Mouse (Mus musculus) ES-E14 (cell line): Measurements from ENCODE around the gene Gm1604a. TPM values are rescaled to one million over a fixed set of nuclear protein-coding genes. Genes with fewer than 3 reads are reported as not detected.
"Not testable (repeated sequence)": the region's sequence is repeated elsewhere in the genome, so short reads cannot be mapped to it uniquely, and the experiment has no call there.

Experiments used
- DNase-seq: peaks from one replicate; pipeline ENCODE4 v3.0.0-alpha.2; 2013; ENCODE audit warnings: low read depth, low spot score
- H3K27ac ChIP-seq: 2 replicates; pipeline ENCODE4 v1.5.1; 2012; ENCODE audit warnings: low read depth, mild to moderate bottlenecking, low read length, moderate library complexity, mixed read lengths; ENCODE audit not compliant: poor library complexity, insufficient read depth, severe bottlenecking
- H3K36me3 ChIP-seq: 2 replicates; pipeline ENCODE4 v1.6.1; 2012; ENCODE audit warnings: mild to moderate bottlenecking, low read length, moderate library complexity, mixed read lengths; ENCODE audit not compliant: control insufficient read depth, poor library complexity, insufficient read depth, severe bottlenecking
- H3K4me1 ChIP-seq, 2 experiments: fragments of 150-350 bp in 1 of 2; sonication (generic) in 1 of 2; 2 replicates each; pipeline ENCODE4 v1.6.1; 2012; ENCODE audit warnings: low read length in 2 of 2, mild to moderate bottlenecking in 1 of 2, mixed read lengths in 1 of 2; ENCODE audit not compliant: control insufficient read depth in 2 of 2, insufficient read depth in 2 of 2, poor library complexity in 1 of 2
- H3K4me3 ChIP-seq, 2 experiments: fragments of 150-350 bp in 1 of 2; sonication (generic) in 1 of 2; 2 replicates each; pipeline ENCODE4 v1.5.1; 2012; ENCODE audit warnings: low read length in 2 of 2, low read depth in 1 of 2, mild to moderate bottlenecking in 1 of 2, mixed read lengths in 1 of 2; ENCODE audit not compliant: insufficient read depth in 1 of 2, poor library complexity in 1 of 2, severe bottlenecking in 1 of 2
- H3K9ac ChIP-seq: 2 replicates; pipeline ENCODE4 v1.6.1; 2012; ENCODE audit warnings: low read depth, mild to moderate bottlenecking, low read length, mixed read lengths; ENCODE audit not compliant: poor library complexity, insufficient read depth, severe bottlenecking
- H3K9me3 ChIP-seq: fragments of 150-350 bp; sonication (generic); 2 replicates; pipeline ENCODE4 v1.6.1; 2012; ENCODE audit warnings: low read depth, mild to moderate bottlenecking, low read length; ENCODE audit not compliant: control insufficient read depth, insufficient read depth
- in situ Hi-C, 2 experiments: fragments of 600-800 bp; cut with MboI; formaldehyde crosslinking; loops; one replicate each; pipeline ENCODE4 v1.15.1; 2025; ENCODE audit warnings: low sequenced_read_pairs in 2 of 2, inconsistent platforms in 1 of 2; ENCODE audit not compliant: unreplicated experiment in 2 of 2
- total RNA-seq: library from RNA; depleted of rRNA; stranded (reverse); fragments of 300-350 nt; gene quantifications from 2 replicates; pipeline ENCODE4 v1.2.3, GENCODE M21; 2012

Gene Gm1604a
- total RNA-seq, 1 experiment: not detected

GRCm38 (mm10) chr17:7030204-7030603, 4.8 kb downstream of the Gm1604a start:
- H3K9me3 ChIP-seq, H3K4me3 ChIP-seq, H3K9ac ChIP-seq, in situ Hi-C loops, DNase-seq, H3K27ac ChIP-seq, H3K4me1 ChIP-seq, H3K36me3 ChIP-seq: not testable (repeated sequence)

GRCm38 (mm10) chr17:7030622-7031174, 5.3 kb downstream of the Gm1604a start:
- H3K36me3 ChIP-seq, H3K4me1 ChIP-seq, DNase-seq, H3K27ac ChIP-seq, H3K9ac ChIP-seq, in situ Hi-C loops, H3K4me3 ChIP-seq, H3K9me3 ChIP-seq: not testable (repeated sequence)

DNA sequence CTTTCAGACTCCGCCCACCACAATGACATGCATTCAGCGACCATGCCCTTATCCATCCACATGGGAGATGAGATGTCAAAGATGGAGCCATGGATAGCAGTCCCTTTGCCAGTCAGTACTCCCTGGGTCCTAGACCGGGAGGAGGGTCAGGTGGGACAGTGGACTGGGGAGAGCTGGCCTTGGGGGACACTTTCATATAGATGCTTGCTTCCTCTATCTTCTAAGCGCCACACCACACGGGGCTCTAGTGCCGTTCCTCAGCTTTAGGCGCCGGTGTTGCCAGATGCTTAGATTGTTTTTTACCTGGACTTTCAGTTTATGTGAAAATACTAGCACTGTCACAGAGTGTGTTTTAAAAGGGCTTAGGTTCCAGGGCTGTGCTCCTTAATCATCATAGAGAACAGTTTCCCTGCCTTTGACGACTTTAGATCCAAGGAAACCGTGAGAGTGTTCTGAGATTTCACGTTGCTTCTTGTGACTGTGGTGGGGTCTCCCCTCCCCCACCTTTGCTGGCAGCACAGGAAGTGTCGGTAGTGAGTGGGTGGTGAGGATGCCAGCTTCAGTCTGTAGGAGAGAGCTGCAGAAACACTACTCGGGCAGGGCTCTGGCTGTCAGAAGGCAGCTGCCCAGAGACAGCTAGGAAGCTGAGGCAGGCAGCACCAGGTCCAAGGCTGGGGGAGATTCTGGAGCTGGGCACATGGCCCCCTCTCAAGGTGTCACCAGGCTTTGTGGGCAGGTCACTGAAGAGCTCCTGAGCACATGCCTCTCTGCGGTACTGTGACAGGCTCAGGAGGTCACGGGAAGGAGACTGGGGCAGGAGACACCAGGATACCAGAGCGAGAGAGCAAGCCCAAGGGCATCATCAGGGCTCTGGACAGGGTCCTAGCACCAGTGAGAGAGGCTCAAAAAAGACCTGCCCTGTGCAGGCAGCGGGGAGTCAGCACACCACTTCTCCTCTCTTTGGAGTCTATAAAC, 8.1 kb downstream of the Gm1604a start:
- H3K36me3 ChIP-seq, H3K9ac ChIP-seq, H3K4me1 ChIP-seq, DNase-seq, H3K27ac ChIP-seq, H3K9me3 ChIP-seq, H3K4me3 ChIP-seq, in situ Hi-C loops: not testable (repeated sequence)

- H3K36me3 ChIP-seq, H3K4me3 ChIP-seq, DNase-seq, H3K9ac ChIP-seq, H3K27ac ChIP-seq, H3K9me3 ChIP-seq, H3K4me1 ChIP-seq: not testable (repeated sequence)
- in situ Hi-C loops: loop anchor here in 1 of 2 experiments (25.0 kb wide), 1 partner anchor 993 kb away; no protein-coding TSS in a partner anchor
Observed at GRCm38 (mm10) chr17:7068997-7069539, 43.7 kb downstream of the Gm1604a start.

DNA sequence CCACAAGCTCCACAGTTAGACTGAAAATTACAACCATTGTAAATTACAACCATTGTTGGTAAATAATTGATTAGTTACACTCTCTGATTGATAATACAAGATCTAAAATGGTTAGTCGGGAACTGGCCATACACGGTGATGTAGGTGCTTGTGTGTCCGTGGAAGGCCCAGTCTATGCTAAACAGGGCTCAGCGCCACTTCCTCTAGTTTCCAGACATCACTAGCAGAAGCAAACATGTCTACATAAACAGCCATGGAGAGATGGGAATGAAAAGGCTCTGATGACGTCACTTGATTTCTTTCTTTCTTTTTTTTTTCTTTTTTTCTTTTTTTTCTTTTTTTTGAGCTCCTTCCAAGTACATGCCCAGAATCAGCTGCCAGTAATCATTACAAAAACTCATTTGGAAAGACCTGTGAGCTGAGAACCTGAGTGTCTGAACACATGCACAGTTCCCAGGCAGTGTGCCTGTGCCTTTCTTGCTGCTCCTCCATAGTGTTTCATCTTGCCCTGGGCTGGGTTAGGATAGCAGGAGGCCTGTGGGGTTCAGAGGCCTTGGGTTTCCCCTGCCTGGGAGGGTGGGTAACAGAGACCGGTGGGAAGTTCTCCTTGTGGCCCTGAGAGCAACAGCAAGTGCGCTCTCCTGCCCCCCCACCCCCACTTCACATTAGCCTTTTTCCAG, 44.3 kb downstream of the Gm1604a start:
- not testable (repeated sequence) for H3K4me1 ChIP-seq, H3K36me3 ChIP-seq, H3K9me3 ChIP-seq, H3K27ac ChIP-seq, DNase-seq, H3K9ac ChIP-seq, H3K4me3 ChIP-seq
- in situ Hi-C loops: loop anchor here in 1 of 2 experiments (25.0 kb wide), 1 partner anchor 993 kb away; no protein-coding TSS in a partner anchor

GRCm38 (mm10) chr17:7074494-7074893, 49.1 kb downstream of the Gm1604a start:
- in situ Hi-C loops: loop anchor here in 1 of 2 experiments (25.0 kb wide), 1 partner anchor 988 kb away; no protein-coding TSS in a partner anchor
- not testable (repeated sequence) for H3K9ac ChIP-seq, H3K4me3 ChIP-seq, H3K36me3 ChIP-seq, H3K27ac ChIP-seq, H3K4me1 ChIP-seq, H3K9me3 ChIP-seq
- DNase-seq: peak; percentile 8

- DNase-seq: not testable (repeated sequence)
Observed at GRCm38 (mm10) chr17:7075519-7075918, 50.2 kb downstream of the Gm1604a start.

DNA sequence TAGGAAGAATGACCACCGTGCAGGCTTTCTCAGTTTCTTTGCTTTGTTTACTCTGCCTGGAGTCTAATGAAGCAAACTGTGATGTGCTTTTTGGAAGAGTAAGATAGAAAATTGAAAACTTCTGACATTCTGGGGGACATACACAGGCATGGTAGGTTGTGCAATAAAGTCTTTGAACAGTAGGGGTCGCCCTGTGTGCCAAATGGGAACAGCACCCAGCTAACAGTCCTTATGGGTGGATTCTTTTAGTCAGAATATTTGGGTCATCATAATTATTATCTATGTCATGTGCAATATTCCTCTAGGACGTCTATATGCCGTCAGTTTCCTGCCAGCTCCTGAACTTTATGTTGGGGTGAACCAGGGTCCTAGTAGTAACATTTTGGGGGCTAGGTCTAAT, 54.2 kb downstream of the Gm1604a start:
- in situ Hi-C loops, H3K36me3 ChIP-seq, H3K4me1 ChIP-seq, DNase-seq, H3K9ac ChIP-seq, H3K9me3 ChIP-seq, H3K27ac ChIP-seq, H3K4me3 ChIP-seq: not testable (repeated sequence)

More at GRCm38 (mm10) chr17:7075519-7075918, 50.2 kb downstream of the Gm1604a start:
- in situ Hi-C loops, H3K27ac ChIP-seq, H3K4me1 ChIP-seq, H3K36me3 ChIP-seq, H3K4me3 ChIP-seq, H3K9me3 ChIP-seq, H3K9ac ChIP-seq: not testable (repeated sequence)
